Mouse (Mus musculus): ENCODE measurements around the gene Nek6.

- TF ChIP-seq POLR2A (IDR thresholded peaks at IDR 0.05; ENCODE audit: control insufficient read depth, extremely low read depth, insufficient read depth, low read length, poor library complexity), result no peak
- no peak for TF ChIP-seq CTCF (IDR thresholded peaks at IDR 0.05; ENCODE audit: borderline replicate concordance, control insufficient read depth, extremely low read depth, insufficient read depth, low read length, poor library complexity)
Measured at GRCm38 (mm10) chr2:38571971-38572601, 60.6 kb downstream of the Nek6 start.

Data from thymus, adult 2 months (tissue).